Mouse (Mus musculus) heart, embryonic 13.5 days (tissue): Measurements from ENCODE around the gene Chat. TPM values are rescaled to one million over a fixed set of nuclear protein-coding genes. Genes with fewer than 3 reads are reported as not detected.

ENCODE experiments used
- ATAC-seq: fragments of 200-750 bp; cut with Nextera tagmentation; 2 replicates; pipeline ENCODE4 v1.8.0; 2017; ENCODE audit warnings: moderate TSS enrichment; ENCODE audit not compliant: insufficient number of reproducible peaks, low FRiP score, low TSS enrichment; ENCODE audit errors: extremely low read depth
- H3K27ac ChIP-seq: fragments of 300-500 bp; sonication (generic); replicated peaks from 2 replicates; pipeline ENCODE4 v1.5.1; 2015; ENCODE audit warnings: moderate library complexity, mild to moderate bottlenecking, inconsistent platforms
- H3K27me3 ChIP-seq: fragments of 300-500 bp; sonication (generic); replicated peaks from 2 replicates; pipeline ENCODE4 v1.6.1; 2015; ENCODE audit warnings: mild to moderate bottlenecking, inconsistent platforms
- H3K36me3 ChIP-seq: fragments of 300-500 bp; sonication (generic); 2 replicates; pipeline ENCODE4 v1.6.1; 2015; ENCODE audit warnings: mild to moderate bottlenecking, inconsistent platforms
- H3K4me1 ChIP-seq: fragments of 300-500 bp; sonication (generic); 2 replicates; pipeline ENCODE4 v1.6.1; 2015; ENCODE audit warnings: inconsistent platforms
- H3K4me2 ChIP-seq: fragments of 300-500 bp; sonication (generic); 2 replicates; pipeline ENCODE4 v1.6.1; 2015; ENCODE audit warnings: inconsistent platforms, mild to moderate bottlenecking, moderate library complexity
- H3K4me3 ChIP-seq: fragments of 300-500 bp; sonication (generic); 2 replicates; pipeline ENCODE4 v1.5.1; 2015; ENCODE audit warnings: moderate library complexity, mild to moderate bottlenecking, inconsistent platforms
- H3K9ac ChIP-seq: fragments of 300-500 bp; sonication (generic); 2 replicates; pipeline ENCODE4 v1.6.1; 2015; ENCODE audit warnings: inconsistent platforms, mild to moderate bottlenecking, moderate library complexity
- H3K9me3 ChIP-seq: fragments of 300-500 bp; sonication (generic); 2 replicates; pipeline ENCODE4 v1.6.1; 2016; ENCODE audit warnings: inconsistent platforms
- WGBS: fragments of 180-500 bp; shearing (Covaris S2); methylation state at CpG from one replicate; pipeline ENCODE4 v1.1.7; 2015; ENCODE audit warnings: mixed read lengths; 5-methylcytosine and 5-hydroxymethylcytosine counted together
- polyA plus RNA-seq: library from polyadenylated mRNA; unstranded; fragments of >200 nt; fragmentation: Nextera tagmentation; extraction: Ambion mirVana; gene quantifications from 2 replicates; pipeline ENCODE4 v1.2.1, GENCODE M21; 2015

Gene Chat
- polyA plus RNA-seq, 1 experiment from 2014 or later, result 0.05 TPM

- 63% methylated on average over 8 of the region's 8 CpGs for WGBS
- no peak for ATAC-seq
- no peak overlapping the region for H3K4me2 ChIP-seq
Observed at GRCm38 (mm10) chr14:32496115-32496850, 30.5 kb upstream of the Chat start.

GRCm38 (mm10) chr14:32492521-32492920 is 26.7 kb upstream of the Chat start:
- Histone ChIP-seq H3K4me2 (peak overlapping the region; percentile 47), H3K36me3 (no peaks in the 10 kb centered on the region), H3K9ac (no peak overlapping the region), H3K4me3 (peak overlapping the region; percentile 11; the same call in 1 of the 2 replicates), H3K9me3 (no peaks in the 10 kb centered on the region), H3K27me3 (peaks cover 40% of the 10 kb centered on the region), H3K27ac (no peak overlapping the region), H3K4me1 (peaks cover 6% of the 10 kb centered on the region; the same call in 1 of the 2 replicates)
- 15% methylated on average over 13 of the region's 13 CpGs for WGBS
- ATAC-seq, result no peak

More at GRCm38 (mm10) chr14:32496115-32496850, 30.5 kb upstream of the Chat start:
- Histone ChIP-seq H3K4me3 (no peak overlapping the region), H3K4me1 (peaks cover 6% of the 10 kb centered on the region; the same call in 1 of the 2 replicates), H3K9me3 (no peaks in the 10 kb centered on the region), H3K27ac (no peak overlapping the region), H3K27me3 (peaks cover 30% of the 10 kb centered on the region), H3K9ac (no peak overlapping the region), H3K36me3 (no peaks in the 10 kb centered on the region)

GRCm38 (mm10) chr14:32482061-32482460 is 16.3 kb upstream of the Chat start:
- WGBS, result 9% methylated on average over 3 of the region's 3 CpGs
- ATAC-seq, result no peak
- Histone ChIP-seq H3K27ac (no peak overlapping the region), H3K27me3 (peaks cover 34% of the 10 kb centered on the region), H3K4me1 (no peaks in the 10 kb centered on the region), H3K4me2 (no peak overlapping the region), H3K36me3 (no peaks in the 10 kb centered on the region), H3K9ac (no peak overlapping the region), H3K9me3 (no peaks in the 10 kb centered on the region), H3K4me3 (no peak overlapping the region)

GRCm38 (mm10) chr14:32477581-32477980 is 11.8 kb upstream of the Chat start:
- no peaks in the 10 kb centered on the region for H3K9me3 ChIP-seq
- H3K4me3 ChIP-seq, result no peak overlapping the region
- H3K27ac ChIP-seq, result no peak overlapping the region
- no peak overlapping the region for H3K4me2 ChIP-seq
- H3K4me1 ChIP-seq, result no peaks in the 10 kb centered on the region
- ATAC-seq, result no peak
- no peaks in the 10 kb centered on the region for H3K36me3 ChIP-seq
- H3K9ac ChIP-seq, result no peak overlapping the region
- 58% methylated on average over 1 of the region's 1 CpGs for WGBS
- H3K27me3 ChIP-seq, result peaks cover 27% of the 10 kb centered on the region

- 64% methylated on average over 6 of the region's 6 CpGs for WGBS
- Histone ChIP-seq H3K4me3 (no peak overlapping the region), H3K27ac (no peak overlapping the region), H3K27me3 (peaks cover 33% of the 10 kb centered on the region), H3K36me3 (no peaks in the 10 kb centered on the region), H3K4me1 (no peaks in the 10 kb centered on the region), H3K4me2 (no peak overlapping the region), H3K9me3 (no peaks in the 10 kb centered on the region), H3K9ac (no peak overlapping the region)
- no peak for ATAC-seq
Observed at GRCm38 (mm10) chr14:32476559-32476958, 10.8 kb upstream of the Chat start.

- Histone ChIP-seq H3K9me3 (no peaks in the 10 kb centered on the region), H3K4me1 (no peaks in the 10 kb centered on the region), H3K4me2 (no peak overlapping the region), H3K9ac (no peak overlapping the region), H3K36me3 (no peaks in the 10 kb centered on the region), H3K27ac (no peak overlapping the region), H3K27me3 (peaks cover 46% of the 10 kb centered on the region), H3K4me3 (no peak overlapping the region)
- WGBS, result 14% methylated on average over 4 of the region's 4 CpGs
- ATAC-seq, result no peak
Observed at GRCm38 (mm10) chr14:32472996-32473395, 7.2 kb upstream of the Chat start.

GRCm38 (mm10) chr14:32467606-32468005 is 1.8 kb upstream of the Chat start:
- no peak overlapping the region for H3K4me3 ChIP-seq
- H3K9me3 ChIP-seq, result no peaks in the 10 kb centered on the region
- WGBS, result 6% methylated on average over 5 of the region's 5 CpGs
- peaks cover 79% of the 10 kb centered on the region for H3K27me3 ChIP-seq
- no peak overlapping the region for H3K4me2 ChIP-seq
- no peaks in the 10 kb centered on the region for H3K36me3 ChIP-seq
- ATAC-seq, result no peak
- H3K4me1 ChIP-seq, result peaks cover 25% of the 10 kb centered on the region
- no peak overlapping the region for H3K9ac ChIP-seq
- H3K27ac ChIP-seq, result no peak overlapping the region

GRCm38 (mm10) chr14:32465506-32465870 is 301 bp downstream of the Chat start:
- no peak overlapping the region for H3K9ac ChIP-seq
- no peaks in the 10 kb centered on the region for H3K9me3 ChIP-seq
- peak overlapping the region; percentile 71 for H3K4me2 ChIP-seq
- peak overlapping the region; percentile 49 for H3K4me3 ChIP-seq
- no peaks in the 10 kb centered on the region for H3K36me3 ChIP-seq
- H3K27me3 ChIP-seq, result peaks cover 91% of the 10 kb centered on the region
- no peak overlapping the region for H3K27ac ChIP-seq
- peaks cover 25% of the 10 kb centered on the region for H3K4me1 ChIP-seq
- WGBS, result 2% methylated on average over 8 of the region's 11 CpGs
- no peak for ATAC-seq

GRCm38 (mm10) chr14:32464601-32465505 is 936 bp downstream of the Chat start, which contains the start of gene Slc18a3:
Gene Slc18a3 (minus strand): TSS chr14:32464850.
- no peak for ATAC-seq

GRCm38 (mm10) chr14:32463211-32464040 is 2.4 kb downstream of the Chat start:
- Histone ChIP-seq H3K36me3 (no peaks in the 10 kb centered on the region), H3K4me1 (peaks cover 25% of the 10 kb centered on the region), H3K27me3 (peaks cover 98% of the 10 kb centered on the region), H3K9ac (no peak overlapping the region), H3K27ac (no peak overlapping the region), H3K4me2 (peak overlapping the region; percentile 71), H3K4me3 (peak overlapping the region; percentile 49), H3K9me3 (no peaks in the 10 kb centered on the region)
- ATAC-seq, result no peak
- 3% methylated on average over 74 of the region's 74 CpGs for WGBS

More at GRCm38 (mm10) chr14:32464601-32465505, 936 bp downstream of the Chat start, which contains the start of gene Slc18a3:
- no peaks in the 10 kb centered on the region for H3K36me3 ChIP-seq
- no peaks in the 10 kb centered on the region for H3K9me3 ChIP-seq
- no peak within 1 kb of the TSS for H3K27ac ChIP-seq
- WGBS, result under 1% methylated on average over 60 of the region's 70 CpGs
- peaks cover 97% of the 10 kb centered on the region for H3K27me3 ChIP-seq
- H3K9ac ChIP-seq, result no peak within 1 kb of the TSS; the same call in 1 of the 2 replicates
- peaks cover 25% of the 10 kb centered on the region for H3K4me1 ChIP-seq
- peak within 1 kb of the TSS; percentile 49 for H3K4me3 ChIP-seq
- peak within 1 kb of the TSS; percentile 71 for H3K4me2 ChIP-seq

GRCm38 (mm10) chr14:32452552-32452951 is 13.2 kb downstream of the Chat start:
- WGBS, result 7% methylated on average over 4 of the region's 4 CpGs

More at GRCm38 (mm10) chr14:32452552-32452951, 13.2 kb downstream of the Chat start:
- Histone ChIP-seq H3K4me3 (no peak overlapping the region), H3K27ac (no peak overlapping the region), H3K4me2 (no peak overlapping the region), H3K27me3 (peaks cover 62% of the 10 kb centered on the region), H3K36me3 (no peaks in the 10 kb centered on the region), H3K9ac (no peak overlapping the region), H3K9me3 (no peaks in the 10 kb centered on the region), H3K4me1 (no peaks in the 10 kb centered on the region)
- no peak for ATAC-seq
